Mouse (Mus musculus): ENCODE results near the gene Ndufa11. TPM values are rescaled to one million over a fixed set of nuclear protein-coding genes. Genes with fewer than 3 reads are reported as not detected.

The Ndufa11 gene
- polyA plus RNA-seq (2016; fragmentation: Nextera tagmentation; extraction: Ambion mirVana), result 316 and 323 TPM in 2 replicates

GRCm38 (mm10) chr17:56717363-56718058, at the start of gene Ndufa11, which contains the start of gene Vmac:
Gene Ndufa11, plus strand, starts transcription at chr17:56717767.
Gene Vmac, minus strand, starts transcription at chr17:56718022.
- H3K27me3 ChIP-seq, result no peaks in the 10 kb centered on the region
- peak within 1 kb of the TSS; percentile 85 for H3K27ac ChIP-seq
- under 1% methylated on average over 59 of the region's 59 CpGs for WGBS
- H3K4me2 ChIP-seq, result peak within 1 kb of the TSS; percentile 72
- peak; percentile 72 for ATAC-seq (ENCODE audit: low FRiP score)
- H3K4me3 ChIP-seq (replicated peaks), result peak within 1 kb of the TSS; percentile 82
- peaks cover 31% of the 10 kb centered on the region for H3K4me1 ChIP-seq
- H3K9ac ChIP-seq, result peak within 1 kb of the TSS; percentile 91
- H3K9me3 ChIP-seq, result no peaks in the 10 kb centered on the region
- H3K36me3 ChIP-seq (replicated peaks), result peaks cover 29% of the 10 kb centered on the region

- peaks cover 19% of the 10 kb centered on the region for H3K4me1 ChIP-seq
- H3K4me3 ChIP-seq (replicated peaks), result peak overlapping the region; percentile 41
- WGBS, result 5% methylated on average over 31 of the region's 31 CpGs
- peak overlapping the region; percentile 84 for H3K4me2 ChIP-seq
- H3K27ac ChIP-seq, result no peak overlapping the region
- ATAC-seq (ENCODE audit: low FRiP score), result no peak
- H3K9me3 ChIP-seq, result no peaks in the 10 kb centered on the region
- H3K36me3 ChIP-seq (replicated peaks), result no peaks in the 10 kb centered on the region
- H3K9ac ChIP-seq, result peak overlapping the region; percentile 59
- H3K27me3 ChIP-seq, result peaks cover 14% of the 10 kb centered on the region
Observed at GRCm38 (mm10) chr17:56668384-56669144, 49.0 kb upstream of the Ndufa11 start.

- WGBS, result 88% methylated on average over 8 of the region's 8 CpGs
- H3K9ac ChIP-seq, result no peak overlapping the region
- ATAC-seq (ENCODE audit: low FRiP score), result no peak
Observed at GRCm38 (mm10) chr17:56669766-56670165, 47.8 kb upstream of the Ndufa11 start.

GRCm38 (mm10) chr17:56672941-56673646, 44.5 kb upstream of the Ndufa11 start, which contains the start of gene Ranbp3:
Gene Ranbp3, plus strand, starts transcription at chr17:56673294.
- Histone ChIP-seq H3K9me3 (no peaks in the 10 kb centered on the region), H3K4me2 (peak within 1 kb of the TSS; percentile 80), H3K27me3 (peaks cover 6% of the 10 kb centered on the region), H3K27ac (peak within 1 kb of the TSS; percentile 90), H3K4me1 (peaks cover 45% of the 10 kb centered on the region), H3K9ac (peak within 1 kb of the TSS; percentile 99), H3K4me3 (replicated peaks) (peak within 1 kb of the TSS; percentile 100), H3K36me3 (replicated peaks) (peaks cover 27% of the 10 kb centered on the region)
- ATAC-seq (ENCODE audit: low FRiP score), result peak; percentile 94
- WGBS, result under 1% methylated on average over 62 of the region's 66 CpGs

More at GRCm38 (mm10) chr17:56669766-56670165, 47.8 kb upstream of the Ndufa11 start:
- peaks cover 20% of the 10 kb centered on the region for H3K4me1 ChIP-seq
- H3K27me3 ChIP-seq, result peaks cover 14% of the 10 kb centered on the region
- no peaks in the 10 kb centered on the region for H3K36me3 ChIP-seq (replicated peaks)
- no peak overlapping the region for H3K4me2 ChIP-seq
- H3K27ac ChIP-seq, result no peak overlapping the region
- no peak overlapping the region for H3K4me3 ChIP-seq (replicated peaks)
- no peaks in the 10 kb centered on the region for H3K9me3 ChIP-seq

GRCm38 (mm10) chr17:56673647-56674416, 43.7 kb upstream of the Ndufa11 start:
- Histone ChIP-seq H3K4me1 (peaks cover 39% of the 10 kb centered on the region), H3K36me3 (replicated peaks) (peaks cover 31% of the 10 kb centered on the region), H3K27ac (peak overlapping the region; percentile 83), H3K4me3 (replicated peaks) (peak overlapping the region; percentile 100), H3K9me3 (no peaks in the 10 kb centered on the region), H3K4me2 (peak overlapping the region; percentile 80), H3K9ac (peak overlapping the region; percentile 99), H3K27me3 (no peaks in the 10 kb centered on the region)
- ATAC-seq (ENCODE audit: low FRiP score), result peak; percentile 21
- 2% methylated on average over 32 of the region's 37 CpGs for WGBS

GRCm38 (mm10) chr17:56681791-56682190, 35.8 kb upstream of the Ndufa11 start:
- no peak overlapping the region for H3K4me2 ChIP-seq
- WGBS, result 85% methylated on average over 4 of the region's 4 CpGs
- peaks cover 9% of the 10 kb centered on the region for H3K4me1 ChIP-seq
- no peak for ATAC-seq (ENCODE audit: low FRiP score)
- H3K27ac ChIP-seq, result no peak overlapping the region
- no peak overlapping the region for H3K9ac ChIP-seq
- no peak overlapping the region for H3K4me3 ChIP-seq (replicated peaks)
- H3K27me3 ChIP-seq, result no peaks in the 10 kb centered on the region
- peaks cover 85% of the 10 kb centered on the region for H3K36me3 ChIP-seq (replicated peaks)
- H3K9me3 ChIP-seq, result no peaks in the 10 kb centered on the region

GRCm38 (mm10) chr17:56682880-56683279, 34.7 kb upstream of the Ndufa11 start:
- no peaks in the 10 kb centered on the region for H3K9me3 ChIP-seq
- no peak overlapping the region for H3K9ac ChIP-seq
- H3K4me3 ChIP-seq (replicated peaks), result no peak overlapping the region
- ATAC-seq (ENCODE audit: low FRiP score), result no peak
- 82% methylated on average over 3 of the region's 3 CpGs for WGBS
- peaks cover 4% of the 10 kb centered on the region; the same call in 1 of the 2 replicates for H3K4me1 ChIP-seq
- H3K36me3 ChIP-seq (replicated peaks), result peaks cover 85% of the 10 kb centered on the region
- H3K27ac ChIP-seq, result no peak overlapping the region
- H3K27me3 ChIP-seq, result no peaks in the 10 kb centered on the region
- no peak overlapping the region for H3K4me2 ChIP-seq

- Histone ChIP-seq H3K4me3 (replicated peaks) (no peak overlapping the region), H3K27ac (no peak overlapping the region), H3K9me3 (no peaks in the 10 kb centered on the region), H3K9ac (no peak overlapping the region), H3K4me2 (no peak overlapping the region), H3K36me3 (replicated peaks) (peaks cover 89% of the 10 kb centered on the region), H3K4me1 (peaks cover 4% of the 10 kb centered on the region; the same call in 1 of the 2 replicates), H3K27me3 (no peaks in the 10 kb centered on the region)
- no peak for ATAC-seq (ENCODE audit: low FRiP score)
- WGBS, result 87% methylated on average over 5 of the region's 5 CpGs
Observed at GRCm38 (mm10) chr17:56683546-56684140, 33.9 kb upstream of the Ndufa11 start.

- peaks cover 94% of the 10 kb centered on the region for H3K36me3 ChIP-seq (replicated peaks)
- H3K4me2 ChIP-seq, result no peak overlapping the region
- H3K4me1 ChIP-seq, result peaks cover 4% of the 10 kb centered on the region; the same call in 1 of the 2 replicates
- 89% methylated on average over 2 of the region's 2 CpGs for WGBS
- no peak overlapping the region for H3K27ac ChIP-seq
- H3K9ac ChIP-seq, result no peak overlapping the region
- H3K4me3 ChIP-seq (replicated peaks), result no peak overlapping the region
- H3K27me3 ChIP-seq, result no peaks in the 10 kb centered on the region
- ATAC-seq (ENCODE audit: low FRiP score), result no peak
- H3K9me3 ChIP-seq, result no peaks in the 10 kb centered on the region
Observed at GRCm38 (mm10) chr17:56684649-56685048, 32.9 kb upstream of the Ndufa11 start.

- no peaks in the 10 kb centered on the region for H3K9me3 ChIP-seq
- H3K4me1 ChIP-seq, result peaks cover 4% of the 10 kb centered on the region; the same call in 1 of the 2 replicates
- H3K27me3 ChIP-seq, result no peaks in the 10 kb centered on the region
- ATAC-seq (ENCODE audit: low FRiP score), result no peak
- no peak overlapping the region for H3K27ac ChIP-seq
- no peak overlapping the region for H3K4me2 ChIP-seq
- WGBS, result 93% methylated on average over 4 of the region's 4 CpGs
- H3K4me3 ChIP-seq (replicated peaks), result no peak overlapping the region
- H3K9ac ChIP-seq, result no peak overlapping the region
- peaks cover 92% of the 10 kb centered on the region for H3K36me3 ChIP-seq (replicated peaks)
Observed at GRCm38 (mm10) chr17:56686801-56687200, 30.8 kb upstream of the Ndufa11 start.

GRCm38 (mm10) chr17:56688045-56688444, 29.5 kb upstream of the Ndufa11 start:
- Histone ChIP-seq H3K4me2 (no peak overlapping the region), H3K9me3 (no peaks in the 10 kb centered on the region), H3K27ac (no peak overlapping the region), H3K9ac (no peak overlapping the region), H3K4me1 (peaks cover 7% of the 10 kb centered on the region; the same call in 1 of the 2 replicates), H3K4me3 (replicated peaks) (no peak overlapping the region), H3K27me3 (no peaks in the 10 kb centered on the region), H3K36me3 (replicated peaks) (peaks cover 92% of the 10 kb centered on the region)
- no peak for ATAC-seq (ENCODE audit: low FRiP score)

Measured in forebrain, embryonic 12.5 days (tissue).